Mouse (Mus musculus): Measurements from ENCODE around the gene Kcnq4.
A peak's percentile ranks its signal among the peaks of the same experiment; 100 is the strongest.

Kcnq4 gene

GRCm38 (mm10) chr4:120673606-120674005 lies 74.8 kb downstream of the Kcnq4 start:
- no peak for DNase-seq (ENCODE audit: low spot score in 2 of 2)

GRCm38 (mm10) chr4:120671046-120671445 lies 77.4 kb downstream of the Kcnq4 start:
- DNase-seq (ENCODE audit: low spot score in 2 of 2): no peak

- DNase-seq (ENCODE audit: low spot score in 2 of 2): no peak
These were observed 78.8 kb downstream of the Kcnq4 start for GRCm38 (mm10) chr4:120669585-120669984.

- DNase-seq (ENCODE audit: low spot score in 2 of 2): no peak
These were observed 79.9 kb downstream of the Kcnq4 start for GRCm38 (mm10) chr4:120668551-120668950.

GRCm38 (mm10) chr4:120667555-120667954 lies 80.9 kb downstream of the Kcnq4 start:
- no peak for DNase-seq (ENCODE audit: low spot score in 2 of 2)

GRCm38 (mm10) chr4:120667045-120667501 lies 81.3 kb downstream of the Kcnq4 start:
- DNase-seq (ENCODE audit: low spot score in 2 of 2): peak; percentile 46 to 55

GRCm38 (mm10) chr4:120666358-120667024 lies 81.9 kb downstream of the Kcnq4 start, which contains the start of gene Cited4:
Gene Cited4, plus strand, starts transcription at chr4:120666572.
- peak; percentile 82 to 87 for DNase-seq (ENCODE audit: low spot score in 2 of 2)

- DNase-seq (ENCODE audit: low spot score in 2 of 2): no peak
These were observed 82.6 kb downstream of the Kcnq4 start for GRCm38 (mm10) chr4:120665782-120666181.

GRCm38 (mm10) chr4:120665144-120665700 lies 83.2 kb downstream of the Kcnq4 start:
- no peak for DNase-seq (ENCODE audit: low spot score in 2 of 2)

GRCm38 (mm10) chr4:120664601-120665000 lies 83.8 kb downstream of the Kcnq4 start:
- no peak for DNase-seq (ENCODE audit: low spot score in 2 of 2)

- DNase-seq (ENCODE audit: low spot score in 2 of 2): peak; percentile 47 to 78
These were observed 87.9 kb downstream of the Kcnq4 start for GRCm38 (mm10) chr4:120660485-120660884.

- DNase-seq (ENCODE audit: low spot score in 2 of 2): no peak
These were observed 92.5 kb downstream of the Kcnq4 start for GRCm38 (mm10) chr4:120655898-120656297.

GRCm38 (mm10) chr4:120650208-120650592 lies 98.2 kb downstream of the Kcnq4 start:
- DNase-seq (ENCODE audit: low spot score in 2 of 2): no peak

- DNase-seq (ENCODE audit: low spot score in 2 of 2): peak in 1 of 2 experiments; percentile 46
These were observed 98.8 kb downstream of the Kcnq4 start for GRCm38 (mm10) chr4:120649369-120650207.

Data from frontal cortex, postnatal 36 days (tissue).